Mouse (Mus musculus) liver, embryonic 15.5 days (tissue): ENCODE results near the gene Nepro. TPM values are rescaled to one million over a fixed set of nuclear protein-coding genes. Genes with fewer than 3 reads are reported as not detected.
A peak's percentile ranks its signal among the peaks of the same experiment; 100 is the strongest.

ENCODE experiments used
- ATAC-seq: fragments of 200-750 bp; cut with Nextera tagmentation; 2 replicates; pipeline ENCODE4 v1.8.0; 2017; ENCODE audit warnings: moderate number of reproducible peaks, mild to moderate bottlenecking, moderate library complexity; ENCODE audit not compliant: insufficient read depth
- H3K27ac ChIP-seq: fragments of 300-500 bp; sonication (generic); replicated peaks from 2 replicates; pipeline ENCODE4 v1.5.1; 2015; ENCODE audit warnings: mild to moderate bottlenecking, inconsistent platforms
- H3K27me3 ChIP-seq: fragments of 300-500 bp; sonication (generic); 2 replicates; pipeline ENCODE4 v1.6.1; 2015; ENCODE audit warnings: mild to moderate bottlenecking, inconsistent platforms
- H3K36me3 ChIP-seq: fragments of 300-500 bp; sonication (generic); replicated peaks from 2 replicates; pipeline ENCODE4 v1.6.1; 2015; ENCODE audit warnings: moderate library complexity, mild to moderate bottlenecking, inconsistent platforms
- H3K4me1 ChIP-seq: fragments of 300-500 bp; sonication (generic); replicated peaks from 2 replicates; pipeline ENCODE4 v1.6.1; 2015; ENCODE audit warnings: inconsistent platforms
- H3K4me2 ChIP-seq: fragments of 300-500 bp; sonication (generic); 2 replicates; pipeline ENCODE4 v1.6.1; 2015; ENCODE audit warnings: moderate library complexity, mild to moderate bottlenecking, inconsistent platforms
- H3K4me3 ChIP-seq: fragments of 300-500 bp; sonication (generic); replicated peaks from 2 replicates; pipeline ENCODE4 v1.5.1; 2015; ENCODE audit warnings: mild to moderate bottlenecking, inconsistent platforms
- H3K9ac ChIP-seq: fragments of 300-500 bp; sonication (generic); 2 replicates; pipeline ENCODE4 v1.6.1; 2015; ENCODE audit warnings: moderate library complexity, mild to moderate bottlenecking, inconsistent platforms
- H3K9me3 ChIP-seq: fragments of 300-500 bp; sonication (generic); replicated peaks from 2 replicates; pipeline ENCODE4 v1.6.1; 2016; ENCODE audit warnings: inconsistent platforms
- WGBS: fragments of 180-500 bp; shearing (Covaris S2); methylation state at CpG from one replicate; pipeline ENCODE4 v1.1.7; 2015; ENCODE audit warnings: mixed read lengths; ENCODE audit not compliant: insufficient replicate concordance; 5-methylcytosine and 5-hydroxymethylcytosine counted together
- polyA plus RNA-seq: library from polyadenylated mRNA; unstranded; fragments of >200 nt; fragmentation: Nextera tagmentation; extraction: Ambion mirVana; gene quantifications from 2 replicates; pipeline ENCODE4 v1.2.1, GENCODE M21; 2015

Gene Nepro
- 2.1 TPM in 2 replicates for polyA plus RNA-seq

- ATAC-seq: peak; percentile 99
- Histone ChIP-seq H3K9me3 (no peaks in the 10 kb centered on the region), H3K36me3 (peaks cover 11% of the 10 kb centered on the region), H3K4me2 (peak within 1 kb of the TSS; percentile 90), H3K4me1 (peaks cover 42% of the 10 kb centered on the region), H3K27me3 (no peaks in the 10 kb centered on the region), H3K27ac (peak within 1 kb of the TSS; percentile 88), H3K4me3 (peak within 1 kb of the TSS; percentile 97), H3K9ac (peak within 1 kb of the TSS; percentile 83)
- WGBS: under 1% methylated on average over 64 of the region's 64 CpGs
Measured at GRCm38 (mm10) chr16:44724083-44724787, at the start of gene Nepro. Gene Nepro (plus strand): TSS chr16:44724301.

GRCm38 (mm10) chr16:44676357-44676756 is 47.7 kb upstream of the Nepro start:
- Histone ChIP-seq H3K4me1 (no peaks in the 10 kb centered on the region), H3K9ac (no peak overlapping the region), H3K27ac (no peak overlapping the region), H3K9me3 (no peaks in the 10 kb centered on the region), H3K36me3 (no peaks in the 10 kb centered on the region), H3K4me2 (no peak overlapping the region), H3K27me3 (peaks cover 4% of the 10 kb centered on the region; the same call in 1 of the 2 replicates), H3K4me3 (no peak overlapping the region)
- no peak for ATAC-seq
- 81% methylated on average over 2 of the region's 2 CpGs for WGBS

- ATAC-seq: no peak
- Histone ChIP-seq H3K4me2 (no peak overlapping the region), H3K9me3 (no peaks in the 10 kb centered on the region), H3K4me1 (no peaks in the 10 kb centered on the region), H3K9ac (no peak overlapping the region), H3K36me3 (no peaks in the 10 kb centered on the region), H3K27me3 (no peaks in the 10 kb centered on the region), H3K4me3 (no peak overlapping the region), H3K27ac (no peak overlapping the region)
- 63% methylated on average over 8 of the region's 8 CpGs for WGBS
Measured at GRCm38 (mm10) chr16:44679082-44679481, 45.0 kb upstream of the Nepro start.

GRCm38 (mm10) chr16:44679503-44679971 is 44.6 kb upstream of the Nepro start:
- 61% methylated on average over 8 of the region's 8 CpGs for whole genome bisulfite sequencing
- Histone ChIP-seq H3K4me3 (no peak overlapping the region), H3K27me3 (no peaks in the 10 kb centered on the region), H3K9me3 (no peaks in the 10 kb centered on the region), H3K9ac (no peak overlapping the region), H3K4me1 (no peaks in the 10 kb centered on the region), H3K27ac (no peak overlapping the region), H3K4me2 (no peak overlapping the region), H3K36me3 (no peaks in the 10 kb centered on the region)
- no peak for ATAC-seq

- no peak overlapping the region for H3K4me2 ChIP-seq
- 52% methylated on average over 9 of the region's 9 CpGs for WGBS
- no peak overlapping the region for H3K27ac ChIP-seq
- H3K4me3 ChIP-seq: no peak overlapping the region
- no peaks in the 10 kb centered on the region for H3K4me1 ChIP-seq
- H3K27me3 ChIP-seq: no peaks in the 10 kb centered on the region
- ATAC-seq: no peak
- no peaks in the 10 kb centered on the region for H3K36me3 ChIP-seq
- no peaks in the 10 kb centered on the region for H3K9me3 ChIP-seq
- H3K9ac ChIP-seq: no peak overlapping the region
Measured at GRCm38 (mm10) chr16:44680756-44681498, 43.2 kb upstream of the Nepro start.

- Histone ChIP-seq H3K4me2 (no peak overlapping the region), H3K27ac (no peak overlapping the region), H3K4me1 (no peaks in the 10 kb centered on the region), H3K4me3 (no peak overlapping the region), H3K36me3 (no peaks in the 10 kb centered on the region), H3K9ac (no peak overlapping the region), H3K27me3 (peaks cover 23% of the 10 kb centered on the region), H3K9me3 (no peaks in the 10 kb centered on the region)
- WGBS: 65% methylated on average over 7 of the region's 7 CpGs
- no peak for ATAC-seq
Measured at GRCm38 (mm10) chr16:44684646-44685045, 39.5 kb upstream of the Nepro start.

- no peaks in the 10 kb centered on the region for H3K4me1 ChIP-seq
- no peak for ATAC-seq
Measured at GRCm38 (mm10) chr16:44685401-44685800, 38.7 kb upstream of the Nepro start.

GRCm38 (mm10) chr16:44686991-44687718 is 36.9 kb upstream of the Nepro start:
- Histone ChIP-seq H3K4me2 (no peak overlapping the region), H3K27ac (no peak overlapping the region), H3K9ac (no peak overlapping the region), H3K4me1 (no peaks in the 10 kb centered on the region), H3K9me3 (no peaks in the 10 kb centered on the region), H3K4me3 (no peak overlapping the region), H3K27me3 (peaks cover 31% of the 10 kb centered on the region), H3K36me3 (no peaks in the 10 kb centered on the region)
- ATAC-seq: no peak
- 51% methylated on average over 20 of the region's 20 CpGs for WGBS

More at GRCm38 (mm10) chr16:44685401-44685800, 38.7 kb upstream of the Nepro start:
- H3K27ac ChIP-seq: no peak overlapping the region
- no peaks in the 10 kb centered on the region for H3K36me3 ChIP-seq
- H3K4me2 ChIP-seq: no peak overlapping the region
- H3K27me3 ChIP-seq: peaks cover 28% of the 10 kb centered on the region
- no peaks in the 10 kb centered on the region for H3K9me3 ChIP-seq
- H3K4me3 ChIP-seq: no peak overlapping the region
- 58% methylated on average over 7 of the region's 7 CpGs for WGBS
- H3K9ac ChIP-seq: no peak overlapping the region

- Histone ChIP-seq H3K9ac (no peak overlapping the region), H3K27ac (no peak overlapping the region), H3K9me3 (no peaks in the 10 kb centered on the region), H3K36me3 (no peaks in the 10 kb centered on the region), H3K4me2 (no peak overlapping the region), H3K4me3 (no peak overlapping the region), H3K4me1 (no peaks in the 10 kb centered on the region), H3K27me3 (peaks cover 31% of the 10 kb centered on the region)
- 12% methylated on average over 18 of the region's 18 CpGs for WGBS
- ATAC-seq: no peak
Measured at GRCm38 (mm10) chr16:44687719-44688420, 36.2 kb upstream of the Nepro start.

- no peak overlapping the region for H3K9ac ChIP-seq
- H3K4me1 ChIP-seq: no peaks in the 10 kb centered on the region
- no peaks in the 10 kb centered on the region for H3K9me3 ChIP-seq
- H3K27me3 ChIP-seq: peaks cover 31% of the 10 kb centered on the region
- no peak overlapping the region for H3K27ac ChIP-seq
- H3K4me2 ChIP-seq: no peak overlapping the region
- 16% methylated on average over 4 of the region's 4 CpGs for WGBS
- no peaks in the 10 kb centered on the region for H3K36me3 ChIP-seq
- ATAC-seq: no peak
- no peak overlapping the region for H3K4me3 ChIP-seq
Measured at GRCm38 (mm10) chr16:44688507-44688906, 35.6 kb upstream of the Nepro start.
